Mouse (Mus musculus): Measurements from ENCODE around the gene Pik3r3. TPM values are rescaled to one million over a fixed set of nuclear protein-coding genes. Genes with fewer than 3 reads are reported as not detected.
"Not testable (repeated sequence)": the region's sequence is repeated elsewhere in the genome, so short reads cannot be mapped to it uniquely, and the experiment has no call there.

Pik3r3 gene
- polyA plus RNA-seq (2012; rRNA removed): 17.8 and 18.0 TPM in 2 replicates

DNA sequence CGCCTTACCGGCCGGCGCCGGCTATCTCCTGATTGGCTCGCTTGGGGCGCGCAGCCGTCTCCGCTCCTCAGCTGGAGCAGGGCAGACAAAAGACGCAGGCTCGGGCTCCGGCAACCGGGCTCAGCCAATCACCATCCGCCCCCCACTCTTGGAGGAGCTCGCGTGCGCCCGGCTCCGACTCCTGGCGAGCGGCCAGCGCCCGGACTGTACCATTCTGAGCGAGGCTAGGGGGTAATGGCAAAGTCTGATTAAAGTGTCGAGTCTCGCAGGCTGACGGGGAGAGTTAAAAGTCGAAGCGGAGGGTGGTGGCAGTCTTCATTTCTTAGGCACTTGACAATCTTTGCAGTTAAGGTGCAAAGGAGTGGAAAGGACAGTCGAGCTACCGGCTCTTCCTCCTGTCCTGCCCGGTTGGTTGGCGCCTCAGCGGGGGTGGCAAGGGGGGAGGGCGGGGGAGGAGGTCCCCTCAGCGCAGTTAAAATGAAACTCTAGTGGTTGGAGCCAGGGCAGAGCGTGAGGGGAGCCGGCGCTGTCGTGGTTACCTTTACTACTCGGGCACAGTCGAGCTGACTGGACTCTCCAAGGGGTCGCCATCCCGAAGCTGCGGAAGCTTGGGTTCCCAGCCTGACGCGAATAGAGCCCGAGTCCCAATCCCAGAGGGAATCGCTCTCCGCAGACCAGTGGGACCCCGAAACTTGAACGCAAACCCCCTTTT lies at the start of gene Pik3r3:
Gene Pik3r3, plus strand, starts transcription at position 479 of the 712 bp plus-strand sequence.
- DNase-seq (ENCODE audit: low spot score): peak; percentile 98

GRCm38 (mm10) chr4:116173072-116173471 lies 48.3 kb upstream of the Pik3r3 start, which contains the start of the genes 1700042G07Rik and Gm49337:
1700042G07Rik (plus strand) TSS chr4:116173372.
Gm49337 (plus strand) TSS chr4:116173384.
- DNase-seq (ENCODE audit: low spot score): no peak

GRCm38 (mm10) chr4:116173752-116174151 lies 47.7 kb upstream of the Pik3r3 start:
- no peak for DNase-seq (ENCODE audit: low spot score)

DNA sequence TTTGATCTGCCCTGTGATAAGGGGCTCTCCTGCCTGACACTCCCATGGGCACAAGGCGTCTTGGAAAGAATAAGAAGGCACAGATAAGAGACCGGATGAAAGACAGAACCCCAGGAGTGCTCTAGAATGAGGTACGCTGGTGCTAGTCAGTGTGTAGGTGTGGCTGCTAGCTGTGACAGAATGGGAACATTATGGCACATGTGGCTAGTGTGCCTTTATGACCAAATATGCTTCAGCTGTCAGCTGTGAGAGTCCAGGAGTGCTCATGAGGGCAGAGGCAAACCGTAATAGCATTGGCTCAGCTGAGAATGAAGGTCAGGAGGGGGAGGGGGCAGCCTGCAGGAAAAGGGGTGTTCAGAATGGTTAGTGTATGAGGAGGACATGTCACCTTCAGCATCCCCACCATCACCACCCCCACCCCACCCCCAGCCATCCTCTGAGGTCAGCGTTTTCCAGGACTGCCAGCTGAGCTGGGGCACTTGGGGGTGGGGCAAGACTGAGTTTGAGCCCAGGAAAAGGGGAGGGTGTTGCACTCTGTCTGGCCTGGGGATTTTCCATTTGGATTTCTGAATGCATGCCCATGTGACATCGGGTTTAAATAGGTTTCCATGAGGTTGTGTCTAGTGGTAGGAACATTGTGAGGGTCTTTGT lies 46.8 kb upstream of the Pik3r3 start:
- no peak for DNase-seq (ENCODE audit: low spot score)

DNA sequence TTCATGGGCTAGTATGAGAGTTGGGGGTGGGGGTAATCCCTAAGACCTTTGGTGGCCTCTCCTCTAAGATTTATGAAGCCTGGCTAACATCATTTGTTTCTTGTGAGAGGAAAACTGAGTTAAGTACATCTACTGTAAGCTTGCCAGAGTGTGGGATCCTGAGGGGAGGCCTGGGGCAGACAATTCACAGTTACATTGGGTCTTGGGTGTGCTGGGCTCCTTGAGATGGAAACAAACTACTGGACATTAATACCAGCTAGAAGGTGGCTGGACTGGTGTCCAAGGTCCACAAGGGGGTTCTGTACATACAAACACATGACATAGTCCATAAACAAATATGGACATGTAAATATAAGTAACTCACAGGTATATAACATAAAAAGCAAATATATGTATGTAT lies 46.3 kb upstream of the Pik3r3 start:
- DNase-seq (ENCODE audit: low spot score): no peak

DNA sequence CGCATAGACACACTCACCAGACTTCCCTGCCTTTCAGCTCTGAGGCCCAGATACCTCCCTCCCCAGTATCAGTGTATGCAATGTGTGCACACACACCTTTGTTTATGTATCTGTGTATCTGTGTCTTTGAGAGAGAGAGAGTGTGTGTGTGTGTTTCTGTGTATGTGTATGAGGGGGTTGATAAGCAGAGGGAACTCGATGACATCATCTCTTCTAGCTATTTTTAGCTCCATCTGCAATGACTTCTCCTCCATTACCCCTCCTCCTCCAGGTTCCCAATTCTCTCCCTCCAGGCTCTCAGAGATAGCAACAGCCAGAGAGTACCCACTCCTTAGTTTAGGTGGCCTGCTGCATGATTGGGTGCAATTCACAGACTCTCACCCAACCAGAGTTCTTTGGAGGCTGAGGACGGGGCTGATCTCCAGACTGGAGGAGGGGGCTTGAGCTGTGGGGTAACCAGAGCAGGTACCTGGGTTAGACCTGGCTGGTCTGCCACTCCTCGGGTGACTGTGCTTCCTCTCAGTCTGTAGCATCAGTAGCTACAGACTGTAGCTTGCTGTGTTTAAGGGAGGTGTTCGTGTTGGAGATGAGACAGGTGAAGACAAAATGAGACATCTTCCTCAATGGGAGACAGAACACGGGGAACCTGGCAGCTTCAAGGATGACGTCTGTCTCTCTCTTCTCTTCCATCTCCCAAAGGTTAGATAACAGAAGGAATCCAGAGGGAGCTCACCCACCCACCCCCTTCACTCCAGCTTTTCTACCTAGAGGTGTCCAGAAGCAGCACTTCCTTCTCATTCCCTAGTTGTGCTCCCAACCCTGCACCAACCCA lies 45.5 kb upstream of the Pik3r3 start:
- DNase-seq (ENCODE audit: low spot score): no peak

DNA sequence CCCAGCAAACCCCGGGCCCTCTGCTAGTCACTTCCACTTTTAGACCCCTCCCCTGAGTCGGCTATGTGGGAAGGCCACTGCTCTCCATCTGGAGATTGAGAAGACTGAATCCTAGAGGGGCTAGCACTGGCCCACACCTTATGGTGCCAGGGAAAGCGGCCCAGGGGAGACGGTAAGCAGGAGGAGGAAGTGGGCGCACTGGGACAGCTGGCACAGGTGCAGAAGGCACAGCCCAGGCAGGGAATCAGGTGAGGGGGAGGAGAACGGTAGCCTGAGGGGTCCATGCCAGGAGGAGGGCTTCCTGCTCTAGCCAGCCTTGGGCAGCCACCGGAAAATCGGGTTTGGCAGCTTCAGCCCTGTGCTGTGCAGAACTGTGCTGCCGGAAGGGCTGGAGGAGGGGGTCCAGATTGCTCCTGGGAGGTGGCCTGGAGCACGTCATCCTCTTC lies 44.9 kb upstream of the Pik3r3 start:
- peak; percentile 59 for DNase-seq (ENCODE audit: low spot score)

GRCm38 (mm10) chr4:116177140-116177539 lies 44.3 kb upstream of the Pik3r3 start:
- no peak for DNase-seq (ENCODE audit: low spot score)

DNA sequence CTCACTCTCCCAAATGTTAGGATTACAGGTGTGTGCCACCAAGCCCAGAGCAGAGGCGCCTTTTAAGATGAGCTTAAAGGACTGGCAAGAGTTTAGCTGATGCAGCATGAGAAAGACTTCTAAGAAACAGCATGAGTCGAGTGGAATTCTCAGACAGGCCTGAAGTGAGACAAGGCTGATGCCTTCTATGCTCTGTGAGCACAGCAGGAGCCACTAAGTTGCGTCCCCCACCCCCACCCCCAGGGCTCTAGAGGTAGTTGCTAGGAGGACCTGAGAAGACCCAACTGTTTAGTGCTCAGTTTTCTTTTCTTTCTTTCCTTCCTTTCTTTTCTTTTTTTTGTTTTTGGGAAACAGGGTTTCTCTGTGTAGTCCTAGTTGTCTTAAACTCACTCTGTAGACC lies 39.3 kb upstream of the Pik3r3 start:
- DNase-seq (ENCODE audit: low spot score): no peak

- DNase-seq (ENCODE audit: low spot score): no peak
These were observed 38.7 kb upstream of the Pik3r3 start for GRCm38 (mm10) chr4:116182745-116183144.

DNA sequence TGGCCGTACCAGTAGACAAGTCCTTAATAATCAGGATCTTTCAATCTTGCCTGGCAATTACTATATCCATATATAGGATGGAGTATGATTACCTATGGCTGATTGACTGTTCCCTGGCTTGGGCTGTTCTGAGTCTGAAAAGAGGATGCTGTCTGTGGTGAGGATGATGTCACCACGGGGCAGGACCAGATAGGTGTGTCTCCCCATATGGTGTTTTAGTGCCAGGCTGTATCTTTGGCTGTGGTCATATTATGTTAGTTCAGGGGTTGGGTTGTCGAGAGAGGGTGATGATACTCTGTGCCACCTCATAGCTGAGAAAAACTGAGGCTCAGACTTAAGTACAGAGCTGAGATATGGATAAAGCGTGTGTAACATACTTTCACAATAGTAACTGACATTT lies 36.3 kb upstream of the Pik3r3 start:
- no peak for DNase-seq (ENCODE audit: low spot score)

GRCm38 (mm10) chr4:116192286-116192835 lies 29.1 kb upstream of the Pik3r3 start:
- no peak for DNase-seq (ENCODE audit: low spot score)

- no peak for DNase-seq (ENCODE audit: low spot score)
These were observed 27.6 kb upstream of the Pik3r3 start for GRCm38 (mm10) chr4:116193583-116194383.

- no peak for DNase-seq (ENCODE audit: low spot score)
These were observed 23.0 kb upstream of the Pik3r3 start for GRCm38 (mm10) chr4:116198422-116198821.

GRCm38 (mm10) chr4:116204422-116204821 lies 17.0 kb upstream of the Pik3r3 start:
- DNase-seq (ENCODE audit: low spot score): no peak

- no peak for DNase-seq (ENCODE audit: low spot score)
These were observed 14.9 kb upstream of the Pik3r3 start for GRCm38 (mm10) chr4:116206531-116206930.

DNA sequence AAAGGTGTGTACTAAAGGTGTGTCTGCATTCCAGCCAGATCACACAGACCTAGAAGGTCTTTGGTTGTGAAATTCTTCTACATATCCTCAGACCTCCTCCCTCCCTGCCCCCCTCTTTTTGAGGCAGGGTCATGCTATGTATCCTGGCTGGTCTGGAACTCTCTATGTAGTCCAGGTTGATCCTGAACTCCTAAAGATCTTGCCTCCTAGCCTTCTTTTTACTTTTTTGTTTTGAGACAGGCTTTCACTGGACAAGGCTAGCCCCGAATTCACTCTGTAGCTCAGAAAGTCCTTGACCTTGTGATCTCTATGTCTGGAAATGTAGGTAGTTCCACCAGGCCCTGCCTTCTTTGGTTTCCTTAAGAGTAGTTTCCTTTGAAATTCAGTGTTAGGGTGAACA lies 12.5 kb upstream of the Pik3r3 start:
- no peak for DNase-seq (ENCODE audit: low spot score)

GRCm38 (mm10) chr4:116215895-116216605 lies 5.4 kb upstream of the Pik3r3 start:
- no peak for DNase-seq (ENCODE audit: low spot score)

DNA sequence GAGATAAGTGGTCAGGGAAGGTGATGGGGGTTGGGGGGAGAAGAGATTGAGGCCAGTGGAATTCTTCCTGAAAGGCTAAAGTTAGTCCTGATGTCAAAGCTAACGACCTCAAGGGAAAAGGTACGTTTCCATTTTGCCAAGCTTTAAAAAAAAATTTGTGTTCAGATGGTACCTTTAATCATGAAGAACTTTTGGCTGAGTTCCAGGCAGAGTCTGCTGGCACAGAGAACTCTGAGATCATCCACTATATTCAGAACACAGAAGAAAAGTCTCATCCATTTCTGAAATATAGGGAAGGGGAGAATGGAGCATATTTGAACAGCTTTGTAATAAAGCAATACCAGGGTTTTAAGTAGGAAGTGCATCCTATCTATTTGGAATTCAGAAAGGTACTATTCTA lies 4.4 kb upstream of the Pik3r3 start:
- DNase-seq (ENCODE audit: low spot score): no peak

GRCm38 (mm10) chr4:116217661-116218060 lies 3.8 kb upstream of the Pik3r3 start:
- DNase-seq (ENCODE audit: low spot score): not testable (repeated sequence)

DNA sequence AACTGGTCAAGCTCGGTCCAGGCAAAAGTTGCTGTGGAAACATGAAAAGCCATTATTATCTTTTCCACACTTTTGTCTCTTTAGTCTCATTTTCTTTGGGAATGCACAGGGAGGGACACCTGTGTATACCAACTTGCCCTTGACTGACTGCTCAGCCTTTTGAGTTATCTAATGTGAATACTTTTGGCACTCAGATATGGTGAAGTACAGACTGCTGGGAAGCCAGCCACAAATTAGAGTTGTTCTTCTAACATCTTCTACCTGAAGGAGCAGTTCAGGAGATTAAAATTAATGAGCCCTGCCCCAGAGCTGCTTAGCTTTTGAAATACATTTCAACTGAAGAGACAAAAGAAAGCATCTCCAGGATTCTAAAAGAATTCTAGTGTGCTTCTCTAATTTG lies 2.4 kb upstream of the Pik3r3 start:
- DNase-seq (ENCODE audit: low spot score): no peak

Measured in urinary bladder, adult 2 months (tissue).